Mouse (Mus musculus): ENCODE data around the gene D430042O09Rik. TPM values are rescaled to one million over a fixed set of nuclear protein-coding genes. Genes with fewer than 3 reads are reported as not detected.

The D430042O09Rik gene
- polyA plus RNA-seq, 1 experiment = 3.7 TPM

GRCm38 (mm10) chr7:125833471-125833870 is 125.8 kb downstream of the D430042O09Rik start:
- Histone ChIP-seq H3K79me3 (ENCODE audit: low read depth) (no peaks in the 10 kb centered on the region), H3K4me3 (ENCODE audit: insufficient read depth, poor library complexity, severe bottlenecking) (no peak overlapping the region), H3K36me3 (ENCODE audit: control insufficient read depth, insufficient read depth) (no peaks in the 10 kb centered on the region), H3ac (ENCODE audit: control insufficient read depth, insufficient read length, low read depth) (no peak overlapping the region), H3K79me2 (ENCODE audit: control insufficient read depth, insufficient read depth) (no peaks in the 10 kb centered on the region), H3K27me3 (ENCODE audit: control insufficient read depth, insufficient read depth, insufficient read length) (no peaks in the 10 kb centered on the region)
- TF ChIP-seq CTCF (IDR thresholded peaks at IDR 0.05; ENCODE audit: control insufficient read depth, insufficient read depth, insufficient read length) (no peak), FOSL1 (IDR thresholded peaks at IDR 0.05; ENCODE audit: insufficient read depth, low read length, poor library complexity, severe bottlenecking) (no peak), USF1 (IDR thresholded peaks at IDR 0.05; ENCODE audit: low read depth) (no peak), MYOD1 (IDR thresholded peaks at IDR 0.05; ENCODE audit: control insufficient read depth, insufficient read length, low read depth) (no peak), MYOG (IDR thresholded peaks at IDR 0.05; ENCODE audit: control insufficient read depth, extremely low read depth, insufficient read length) (no peak), CEBPB (IDR thresholded peaks at IDR 0.05; ENCODE audit: low read depth) (no peak), MAX (IDR thresholded peaks at IDR 0.05) (no peak)

DNA sequence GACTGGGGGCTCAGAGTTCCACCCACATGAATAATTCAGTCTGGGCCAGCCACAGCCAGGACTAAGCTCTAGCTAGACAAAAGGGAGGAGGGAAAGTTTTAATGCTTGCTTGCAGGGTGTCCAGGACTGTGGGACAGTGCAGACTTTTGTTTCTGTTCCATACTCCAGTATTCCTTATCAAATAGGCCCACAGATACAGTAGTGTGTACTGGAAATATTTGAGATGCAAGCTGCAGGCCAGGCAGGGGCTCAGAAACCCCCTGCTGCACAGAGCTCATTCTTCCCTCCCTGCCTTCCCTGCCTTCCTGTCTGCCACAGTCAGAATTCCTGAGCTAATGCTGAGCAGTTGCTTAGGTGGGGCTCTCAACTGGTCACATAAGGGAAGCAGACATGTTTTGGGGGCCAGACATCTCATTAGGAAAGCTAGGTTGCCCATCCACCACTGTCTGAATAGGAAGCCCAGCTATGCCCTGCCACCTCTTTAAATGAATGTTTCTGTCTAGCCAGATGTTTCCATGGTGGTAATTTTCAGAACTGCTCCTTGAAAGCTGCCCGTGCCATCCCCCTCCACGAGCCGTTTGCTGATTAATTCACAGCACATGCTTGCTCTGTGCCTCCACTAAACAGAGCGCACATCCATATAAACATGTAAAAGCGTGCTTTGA is 130.5 kb downstream of the D430042O09Rik start:
- Histone ChIP-seq H3ac (ENCODE audit: control insufficient read depth, insufficient read length, low read depth) (no peak overlapping the region), H3K36me3 (ENCODE audit: control insufficient read depth, insufficient read depth) (no peaks in the 10 kb centered on the region), H3K79me3 (ENCODE audit: low read depth) (no peaks in the 10 kb centered on the region), H3K27me3 (ENCODE audit: control insufficient read depth, insufficient read depth, insufficient read length) (no peaks in the 10 kb centered on the region), H3K79me2 (ENCODE audit: control insufficient read depth, insufficient read depth) (no peaks in the 10 kb centered on the region), H3K4me3 (ENCODE audit: insufficient read depth, poor library complexity, severe bottlenecking) (no peak overlapping the region)
- no peak for TF ChIP-seq CEBPB (IDR thresholded peaks at IDR 0.05; ENCODE audit: low read depth)
- TF ChIP-seq MYOG (IDR thresholded peaks at IDR 0.05; ENCODE audit: control insufficient read depth, extremely low read depth, insufficient read length) = no peak
- TF ChIP-seq FOSL1 (IDR thresholded peaks at IDR 0.05; ENCODE audit: insufficient read depth, low read length, poor library complexity, severe bottlenecking) = no peak
- no peak for TF ChIP-seq USF1 (IDR thresholded peaks at IDR 0.05; ENCODE audit: low read depth)
- no peak for TF ChIP-seq MYOD1 (IDR thresholded peaks at IDR 0.05; ENCODE audit: control insufficient read depth, insufficient read length, low read depth)
- TF ChIP-seq CTCF (IDR thresholded peaks at IDR 0.05; ENCODE audit: control insufficient read depth, insufficient read depth, insufficient read length) = no peak
- no peak for TF ChIP-seq MAX (IDR thresholded peaks at IDR 0.05)

DNA sequence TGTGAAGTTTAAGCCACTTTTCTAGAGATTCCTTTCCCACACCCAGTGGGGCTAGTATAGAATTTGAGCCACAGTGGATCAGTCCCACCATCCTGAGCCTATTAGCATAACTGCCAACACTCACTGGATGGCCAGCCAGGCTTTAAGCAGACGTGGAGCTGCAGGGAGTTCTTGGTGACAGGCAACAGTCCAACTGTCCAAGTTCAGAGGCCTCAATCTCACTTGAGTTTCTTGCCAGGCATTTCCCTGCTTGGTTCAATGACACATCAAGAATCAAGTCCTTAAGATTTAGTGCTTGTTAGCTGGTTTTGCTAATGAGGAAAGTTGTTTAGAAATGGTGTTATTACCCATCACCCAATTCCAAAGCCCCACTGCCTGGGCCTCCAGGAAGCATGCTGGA is 137.9 kb downstream of the D430042O09Rik start:
- Histone ChIP-seq H3K27me3 (ENCODE audit: control insufficient read depth, insufficient read depth, insufficient read length) (no peaks in the 10 kb centered on the region), H3ac (ENCODE audit: control insufficient read depth, insufficient read length, low read depth) (no peak overlapping the region), H3K4me3 (ENCODE audit: insufficient read depth, poor library complexity, severe bottlenecking) (no peak overlapping the region), H3K79me3 (ENCODE audit: low read depth) (no peaks in the 10 kb centered on the region), H3K79me2 (ENCODE audit: control insufficient read depth, insufficient read depth) (no peaks in the 10 kb centered on the region), H3K36me3 (ENCODE audit: control insufficient read depth, insufficient read depth) (no peaks in the 10 kb centered on the region)
- TF ChIP-seq USF1 (IDR thresholded peaks at IDR 0.05; ENCODE audit: low read depth) = no peak
- no peak for TF ChIP-seq FOSL1 (IDR thresholded peaks at IDR 0.05; ENCODE audit: insufficient read depth, low read length, poor library complexity, severe bottlenecking)
- no peak for TF ChIP-seq MAX (IDR thresholded peaks at IDR 0.05)
- TF ChIP-seq MYOD1 (IDR thresholded peaks at IDR 0.05; ENCODE audit: control insufficient read depth, insufficient read length, low read depth) = no peak
- no peak for TF ChIP-seq CTCF (IDR thresholded peaks at IDR 0.05; ENCODE audit: control insufficient read depth, insufficient read depth, insufficient read length)
- TF ChIP-seq CEBPB (IDR thresholded peaks at IDR 0.05; ENCODE audit: low read depth) = no peak
- TF ChIP-seq MYOG (IDR thresholded peaks at IDR 0.05; ENCODE audit: control insufficient read depth, extremely low read depth, insufficient read length) = no peak

GRCm38 (mm10) chr7:125846866-125847527 is 139.3 kb downstream of the D430042O09Rik start:
- TF ChIP-seq USF1 (IDR thresholded peaks at IDR 0.05; ENCODE audit: low read depth) = no peak
- TF ChIP-seq MYOG (IDR thresholded peaks at IDR 0.05; ENCODE audit: control insufficient read depth, extremely low read depth, insufficient read length) = no peak
- TF ChIP-seq CEBPB (IDR thresholded peaks at IDR 0.05; ENCODE audit: low read depth) = no peak
- no peak for TF ChIP-seq MAX (IDR thresholded peaks at IDR 0.05)
- no peak for TF ChIP-seq MYOD1 (IDR thresholded peaks at IDR 0.05; ENCODE audit: control insufficient read depth, insufficient read length, low read depth)
- no peak for TF ChIP-seq CTCF (IDR thresholded peaks at IDR 0.05; ENCODE audit: control insufficient read depth, insufficient read depth, insufficient read length)
- no peak for TF ChIP-seq FOSL1 (IDR thresholded peaks at IDR 0.05; ENCODE audit: insufficient read depth, low read length, poor library complexity, severe bottlenecking)
- no peaks in the 10 kb centered on the region for H3K79me3 ChIP-seq (ENCODE audit: low read depth)
- no peak overlapping the region for H3ac ChIP-seq (ENCODE audit: control insufficient read depth, insufficient read length, low read depth)
- H3K79me2 ChIP-seq (ENCODE audit: control insufficient read depth, insufficient read depth) = no peaks in the 10 kb centered on the region
- H3K36me3 ChIP-seq (ENCODE audit: control insufficient read depth, insufficient read depth) = no peaks in the 10 kb centered on the region
- no peaks in the 10 kb centered on the region for H3K27me3 ChIP-seq (ENCODE audit: control insufficient read depth, insufficient read depth, insufficient read length)
- no peak overlapping the region for H3K4me3 ChIP-seq (ENCODE audit: insufficient read depth, poor library complexity, severe bottlenecking)

GRCm38 (mm10) chr7:125847528-125847866 is 139.8 kb downstream of the D430042O09Rik start:
- H3K79me3 ChIP-seq (ENCODE audit: low read depth) = no peaks in the 10 kb centered on the region
- no peaks in the 10 kb centered on the region for H3K27me3 ChIP-seq (ENCODE audit: control insufficient read depth, insufficient read depth, insufficient read length)
- no peaks in the 10 kb centered on the region for H3K36me3 ChIP-seq (ENCODE audit: control insufficient read depth, insufficient read depth)
- no peak overlapping the region for H3ac ChIP-seq (ENCODE audit: control insufficient read depth, insufficient read length, low read depth)
- TF ChIP-seq MAX (IDR thresholded peaks at IDR 0.05) (no peak), FOSL1 (IDR thresholded peaks at IDR 0.05; ENCODE audit: insufficient read depth, low read length, poor library complexity, severe bottlenecking) (no peak), USF1 (IDR thresholded peaks at IDR 0.05; ENCODE audit: low read depth) (no peak), MYOD1 (IDR thresholded peaks at IDR 0.05; ENCODE audit: control insufficient read depth, insufficient read length, low read depth) (no peak), CTCF (IDR thresholded peaks at IDR 0.05; ENCODE audit: control insufficient read depth, insufficient read depth, insufficient read length) (no peak), CEBPB (IDR thresholded peaks at IDR 0.05; ENCODE audit: low read depth) (no peak), MYOG (IDR thresholded peaks at IDR 0.05; ENCODE audit: control insufficient read depth, extremely low read depth, insufficient read length) (no peak)
- no peaks in the 10 kb centered on the region for H3K79me2 ChIP-seq (ENCODE audit: control insufficient read depth, insufficient read depth)
- H3K4me3 ChIP-seq (ENCODE audit: insufficient read depth, poor library complexity, severe bottlenecking) = no peak overlapping the region
